Mouse (Mus musculus): ENCODE measurements at regions not wholly inside any gene's neighbourhood (a gene's known extent, or its start where the extent isn't known, plus 50 kb on each side); places are given as distances from the start of the nearest gene placed in this dataset.

- DNase-seq = no peak
Measured at GRCm38 (mm10) chr12:9847465-9848205, 277.7 kb downstream of the Osr1 start.

DNA sequence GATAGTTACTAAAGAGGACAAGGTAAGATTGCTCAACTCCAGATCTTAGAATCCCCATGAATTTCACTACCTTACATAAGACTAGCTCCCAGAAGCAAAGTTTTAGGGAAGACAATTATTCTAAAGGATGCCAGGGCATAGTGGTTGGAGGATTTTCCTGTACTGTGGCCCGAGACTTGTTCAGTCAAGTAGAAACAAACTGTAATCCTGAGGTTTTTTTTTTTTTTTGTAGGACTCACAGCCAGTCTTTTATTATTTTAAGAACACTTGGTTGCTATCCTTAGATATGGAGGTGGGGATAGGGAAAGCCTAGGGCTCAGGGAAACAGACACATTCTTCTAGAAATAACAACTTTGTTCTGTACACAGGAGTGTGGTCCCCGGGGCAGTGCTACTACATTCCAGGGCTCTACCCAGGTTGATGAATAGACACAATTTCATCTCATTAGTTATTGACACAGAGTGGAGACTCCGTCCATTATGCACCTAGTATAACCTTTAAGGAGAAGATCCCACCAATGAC, 285.6 kb downstream of the Osr1 start:
- no peak for DNase-seq

GRCm38 (mm10) chr12:9856128-9856621, 286.3 kb downstream of the Osr1 start:
- DNase-seq = no peak

DNA sequence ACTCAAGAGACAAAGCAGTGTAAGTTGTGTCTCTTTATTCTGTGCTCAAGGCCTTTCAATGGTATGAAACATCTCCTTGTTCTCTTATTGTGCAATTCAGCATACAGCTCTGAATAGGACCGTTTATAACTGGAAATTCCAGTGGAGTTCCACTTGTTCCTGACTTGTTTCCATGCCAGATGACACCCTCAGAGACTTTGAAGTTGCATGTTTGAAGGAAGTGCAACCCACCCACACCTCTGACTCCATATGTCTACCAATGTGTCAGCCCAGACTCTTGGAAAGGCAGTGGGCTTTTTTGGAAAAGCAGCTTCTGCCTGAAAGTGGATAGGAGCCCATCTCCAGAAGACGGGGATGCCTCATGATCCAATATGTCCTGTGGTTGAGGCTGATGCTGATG, 288.1 kb downstream of the Osr1 start:
- no peak for DNase-seq

DNA sequence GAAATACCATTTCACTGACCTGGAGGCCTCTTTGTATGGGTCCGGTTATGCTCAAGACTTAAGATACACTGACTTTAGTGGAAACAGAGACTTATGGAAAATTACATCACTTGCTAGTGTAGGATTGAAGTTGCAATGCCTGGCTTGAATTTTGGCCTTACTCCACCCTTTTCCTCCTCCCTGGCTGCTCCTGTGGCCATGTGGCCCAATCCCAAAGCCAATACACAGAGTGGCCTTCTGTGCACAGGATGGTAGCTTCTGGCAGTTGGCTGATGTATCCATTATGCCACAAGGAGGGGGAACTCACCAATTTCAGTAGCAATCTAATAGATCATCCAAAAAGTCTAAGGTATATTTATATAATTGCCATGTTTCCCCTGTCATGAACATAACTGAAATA, 292.4 kb downstream of the Osr1 start:
- DNase-seq = peak; percentile 16 to 22

- DNase-seq = peak; percentile 39 to 51
Measured at GRCm38 (mm10) chr12:9872236-9872635, 302.3 kb downstream of the Osr1 start.

DNA sequence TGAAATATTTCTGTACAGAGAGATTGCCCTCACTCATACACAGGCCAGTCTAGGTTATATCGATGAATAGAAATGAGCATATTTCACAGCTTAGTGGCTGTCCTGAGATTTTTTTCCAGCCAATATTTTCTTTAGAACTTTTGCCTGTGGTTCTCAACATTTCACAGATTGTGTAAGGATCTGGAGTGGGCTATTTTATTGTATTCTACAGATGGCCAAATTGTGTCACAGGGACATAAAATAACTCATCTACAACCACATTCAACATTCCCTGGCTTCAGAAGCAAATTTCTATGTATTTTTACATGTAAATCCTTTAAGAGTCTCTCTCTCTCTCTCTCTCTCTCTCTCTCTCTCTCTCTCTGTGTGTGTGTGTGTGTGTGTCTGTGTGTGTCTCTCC, 303.3 kb downstream of the Osr1 start:
- DNase-seq = no peak

- DNase-seq = no peak
Measured at GRCm38 (mm10) chr12:9874823-9875222, 304.9 kb downstream of the Osr1 start.

DNA sequence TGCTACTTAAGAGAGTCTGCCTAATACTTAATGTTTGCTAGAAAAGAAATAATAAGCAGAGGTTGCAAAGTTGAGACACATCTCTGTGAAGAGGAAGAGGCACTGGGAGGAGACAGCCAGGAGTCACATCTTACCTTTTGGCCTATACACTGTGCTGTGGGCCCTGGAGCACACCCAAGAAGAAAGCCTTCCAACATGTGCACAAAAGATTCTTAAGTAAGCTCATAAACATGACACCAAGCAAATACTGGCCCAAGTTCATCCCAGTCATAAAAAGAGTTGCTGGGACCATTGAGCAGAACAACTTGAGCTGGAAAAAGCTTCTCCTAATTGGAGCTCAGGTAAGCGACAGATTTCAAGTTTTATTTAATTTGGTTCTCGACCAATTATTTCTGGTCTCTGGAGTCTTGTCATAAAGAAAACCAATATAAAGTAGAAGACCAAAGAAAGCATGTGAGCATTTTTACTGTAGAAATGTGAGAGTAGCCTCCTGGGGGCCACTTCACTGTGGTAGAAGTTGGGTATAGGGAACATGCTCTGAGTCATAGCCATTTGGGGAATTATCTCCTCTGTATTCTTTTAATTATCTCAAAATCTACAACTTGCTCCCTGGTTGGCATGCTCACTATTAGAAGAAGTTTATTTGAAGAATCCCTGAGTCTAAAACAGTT, 312.2 kb downstream of the Osr1 start:
- no peak for DNase-seq

- DNase-seq = no peak
Measured at GRCm38 (mm10) chr12:9883037-9883730, 313.3 kb downstream of the Osr1 start.

- no peak for DNase-seq
Measured at GRCm38 (mm10) chr12:9894521-9894920, 324.6 kb downstream of the Osr1 start.

GRCm38 (mm10) chr12:9897980-9898379, 328.1 kb downstream of the Osr1 start:
- DNase-seq = no peak

GRCm38 (mm10) chr12:9898420-9898819, 328.5 kb downstream of the Osr1 start:
- no peak for DNase-seq

DNA sequence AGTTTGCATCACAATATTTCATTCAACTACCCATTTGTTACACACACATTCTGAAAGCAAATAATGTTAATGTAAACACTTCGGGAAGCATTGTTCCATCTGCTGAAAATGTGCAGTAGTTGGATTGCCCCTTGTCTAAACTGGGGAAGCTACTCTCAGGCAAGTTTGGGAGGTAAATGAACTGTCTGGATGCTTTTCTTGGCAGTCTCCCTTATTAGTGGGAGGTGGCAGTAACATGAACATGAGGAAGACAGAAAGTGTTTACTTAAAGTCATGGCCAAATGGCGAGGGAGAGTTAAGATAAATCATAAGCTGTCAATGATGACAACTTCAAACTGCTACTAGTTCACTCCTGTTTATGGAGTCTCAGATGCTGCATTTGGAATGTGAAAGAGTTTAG, 332.0 kb downstream of the Osr1 start:
- DNase-seq = no peak

DNA sequence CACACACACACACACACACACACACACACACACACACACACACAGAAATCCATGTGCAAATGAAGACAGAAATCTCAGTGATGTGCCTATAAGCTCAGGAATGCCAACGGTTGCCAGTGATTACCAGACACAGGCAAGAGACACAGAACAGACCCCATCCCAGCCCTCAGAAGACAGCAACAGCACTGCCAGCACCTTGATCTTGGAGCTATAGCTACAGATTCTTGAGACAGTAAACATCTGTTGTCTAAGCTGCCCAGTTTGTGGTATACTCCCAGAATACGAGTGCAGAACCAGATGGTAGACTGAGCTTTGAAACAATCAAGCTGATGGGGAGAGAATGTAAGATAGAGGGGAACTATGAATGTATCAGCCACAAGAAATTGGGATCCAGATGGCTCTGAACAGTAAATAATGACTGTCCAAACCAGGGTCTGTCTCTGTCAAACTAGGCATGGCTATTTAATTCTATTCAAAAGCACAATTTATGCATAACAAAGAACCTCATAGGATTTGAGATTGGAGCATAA, 333.9 kb downstream of the Osr1 start:
- no peak for DNase-seq

- DNase-seq = no peak
Measured at GRCm38 (mm10) chr12:9912333-9912732, 342.4 kb downstream of the Osr1 start.

DNA sequence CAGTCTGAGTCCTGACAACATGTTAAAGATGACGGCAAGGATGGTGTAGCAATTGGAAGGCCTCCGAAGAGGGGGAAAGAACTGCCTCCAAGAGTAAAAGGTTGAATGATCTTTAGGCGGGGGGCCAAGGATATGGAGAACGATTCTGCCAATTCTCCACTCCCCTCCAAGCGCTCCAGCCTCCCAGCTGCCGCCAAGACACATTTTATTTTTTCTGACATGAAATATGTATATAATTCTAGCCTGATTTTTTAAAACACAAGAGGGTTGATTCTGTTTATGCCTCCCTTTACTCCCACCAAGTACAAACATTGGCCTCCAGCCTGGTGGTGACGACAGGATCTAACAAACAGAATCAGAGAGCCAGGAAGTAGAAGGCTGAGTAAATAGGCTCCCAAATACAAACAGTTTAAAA, 345.8 kb downstream of the Osr1 start:
- DNase-seq = no peak

GRCm38 (mm10) chr12:9918026-9918425, 348.1 kb downstream of the Osr1 start:
- no peak for DNase-seq

GRCm38 (mm10) chr12:9919007-9919406, 349.1 kb downstream of the Osr1 start:
- no peak for DNase-seq

GRCm38 (mm10) chr12:9919433-9919832, 349.5 kb downstream of the Osr1 start:
- DNase-seq = peak; percentile 76 to 80

DNA sequence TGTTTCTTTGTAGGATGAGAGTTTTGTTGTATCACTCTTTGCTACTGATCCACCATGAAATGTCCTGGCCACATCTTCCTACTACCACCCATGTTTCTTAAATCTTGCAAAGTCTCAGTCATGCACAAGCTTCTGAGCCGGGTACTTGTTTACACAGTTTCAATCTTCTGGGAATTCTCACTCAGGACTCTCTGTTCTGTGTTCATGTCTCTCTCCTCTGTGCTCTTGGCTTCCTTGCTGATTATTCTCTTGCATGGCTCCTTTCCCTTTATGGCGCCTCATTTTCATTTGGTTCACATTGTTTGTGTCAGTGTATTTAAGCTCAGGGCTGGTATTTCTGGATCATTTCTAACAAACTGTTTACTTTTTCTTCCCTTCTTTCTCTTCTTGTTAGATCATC, 350.5 kb downstream of the Osr1 start:
- DNase-seq = no peak

DNA sequence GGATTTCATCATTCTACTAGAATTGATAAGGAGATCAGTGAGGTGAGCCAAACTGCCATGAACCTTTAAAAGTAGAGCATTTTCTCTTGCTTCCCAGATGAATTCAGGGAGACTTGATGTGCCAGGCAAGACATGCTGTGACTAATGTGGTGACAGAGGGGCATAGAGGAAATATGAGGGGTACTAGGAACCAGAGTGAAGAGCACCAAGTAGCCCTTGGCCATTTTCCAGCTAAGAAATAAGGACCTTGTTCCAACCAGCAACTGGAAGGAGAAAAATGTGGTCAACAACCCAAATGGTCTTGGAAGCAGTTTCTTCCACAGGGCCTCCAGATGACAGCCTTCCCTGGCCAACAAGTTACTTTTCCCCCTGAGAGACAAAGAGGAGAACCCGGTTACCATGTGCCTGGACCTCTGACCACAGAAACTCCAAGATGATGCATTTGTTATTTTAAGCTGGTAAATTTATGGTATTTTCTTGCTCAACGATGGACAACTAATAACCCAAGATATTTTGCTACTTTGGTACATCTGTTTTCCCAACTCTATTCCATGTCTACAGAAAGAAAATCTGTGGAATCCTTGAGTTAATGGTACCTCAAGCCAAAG, 351.8 kb downstream of the Osr1 start:
- no peak for DNase-seq

DNA sequence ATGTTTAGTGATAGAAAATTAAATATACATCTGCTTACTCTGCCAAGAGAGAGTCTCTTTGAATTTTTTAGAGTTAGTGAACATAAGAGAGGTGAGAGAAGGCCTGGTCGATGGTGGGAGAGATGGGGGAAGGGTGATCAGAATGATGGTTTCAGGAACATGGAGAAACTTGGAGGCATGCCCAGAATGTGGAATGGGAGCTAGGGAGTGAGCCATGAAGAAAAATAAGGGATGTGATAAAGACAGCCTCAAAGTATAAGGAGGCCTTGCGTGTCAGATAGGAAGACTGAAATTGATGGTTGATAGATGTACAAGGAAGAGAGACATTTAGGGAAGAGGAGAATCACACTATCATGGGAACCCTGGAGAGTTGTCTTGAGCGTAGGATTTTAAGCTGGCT, 354.6 kb downstream of the Osr1 start:
- no peak for DNase-seq

Data from cerebellum, postnatal 36 days (tissue).